Comparison of ENCODE assay signal across 21 mouse cellular contexts in the genomic region with DNA sequence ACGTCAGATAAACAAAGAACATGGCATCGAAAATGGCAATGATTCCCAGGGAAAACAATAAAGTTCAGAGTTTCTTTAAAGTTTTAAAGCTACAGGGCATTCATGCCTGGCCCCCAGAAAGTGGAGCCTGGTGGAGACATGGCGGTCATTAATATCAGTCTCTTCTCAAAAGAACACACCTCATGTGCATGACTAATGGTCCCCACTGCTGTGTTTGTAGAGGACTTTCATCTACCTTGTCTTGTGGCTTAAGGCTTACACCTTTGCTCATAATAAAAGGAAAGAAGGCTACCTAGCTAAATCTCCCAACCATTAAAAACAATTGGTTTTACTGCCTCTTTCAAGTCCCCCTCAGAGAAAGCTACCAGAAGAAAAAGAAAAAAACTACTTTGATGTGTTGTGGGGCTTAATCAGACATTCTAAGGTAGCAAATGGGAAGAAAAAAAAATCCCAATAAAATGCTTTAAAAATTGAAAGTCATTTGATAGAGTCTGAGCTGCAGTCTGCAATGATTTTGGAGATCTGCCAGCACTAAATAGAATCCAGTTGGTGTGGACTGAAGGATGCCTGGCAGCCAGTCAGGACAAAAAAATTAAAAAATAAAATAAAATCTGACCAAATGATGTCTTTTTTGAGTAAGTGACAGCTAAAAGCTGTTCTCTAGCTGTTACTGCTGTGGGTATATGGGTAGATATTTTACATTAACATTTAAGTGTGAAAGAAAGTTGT. TPM values are rescaled to one million over a fixed set of nuclear protein-coding genes. Genes with fewer than 3 reads are reported as not detected.
DNase-seq lines count a peak whose midpoint lies in the region; ATAC-seq and TF ChIP-seq lines count a peak whose summit lies in the region.
"Had no signal": no experiment of that assay in that cellular context is flagged by ENCODE, and none has a peak within 500 bp of the region (broad histone marks: within the 10 kb centered on the region; RNA-seq: fewer than 3 reads in every experiment).

No protein-coding gene starts in this region.

- peak; percentile 39 for DNase-seq in embryonic facial prominence, embryonic 11.5 days (ENCODE audit: low spot score)
- no peak for DNase-seq in embryonic facial prominence, embryonic 10.5 days (ENCODE audit: low spot score)
- DNase-seq in layer of hippocampus, adult 11-12 months (ENCODE audit: low spot score) = peak; percentile 17
- no peak for DNase-seq in layer of hippocampus, postnatal 36 days
- peak; percentile 44 for DNase-seq in midbrain, postnatal 0 days (ENCODE audit: low spot score)
- no peak for DNase-seq in thymus, postnatal 10 days (ENCODE audit: low spot score in 2 of 2)
- no peak for DNase-seq in frontal cortex, postnatal 36 days (ENCODE audit: low spot score in 2 of 2)
- DNase-seq: gastrocnemius, postnatal 36 days; kidney, postnatal 14 days; right cerebral cortex, postnatal 25 days had no signal

- no peaks in the 10 kb centered on the region for H3K27me3 ChIP-seq in embryonic facial prominence, embryonic 11.5 days (ENCODE audit: control insufficient read depth, insufficient read depth, low read length)
- H3K27me3 ChIP-seq in embryonic facial prominence, embryonic 10.5 days (replicated peaks; ENCODE audit: low read depth, poor library complexity, severe bottlenecking) = no peaks in the 10 kb centered on the region
- H3K27me3 ChIP-seq in midbrain, postnatal 0 days (ENCODE audit: insufficient read depth, low read length) = no peaks in the 10 kb centered on the region
- no peaks in the 10 kb centered on the region for H3K27me3 ChIP-seq in midbrain, embryonic 13.5 days
- H3K27me3 ChIP-seq: embryonic facial prominence, embryonic 15.5 days; heart, embryonic 13.5 days; hindbrain, embryonic 12.5 days; neural tube, embryonic 12.5 days had no signal

- H3K4me1 ChIP-seq in embryonic facial prominence, embryonic 11.5 days (ENCODE audit: control insufficient read depth, insufficient read depth, low read length) = no peaks in the 10 kb centered on the region
- no peaks in the 10 kb centered on the region; the same call in 1 of the 2 replicates for H3K4me1 ChIP-seq in embryonic facial prominence, embryonic 10.5 days
- no peaks in the 10 kb centered on the region for H3K4me1 ChIP-seq in midbrain, postnatal 0 days (ENCODE audit: insufficient read depth, low read length)
- H3K4me1 ChIP-seq in midbrain, embryonic 13.5 days (replicated peaks) = no peaks in the 10 kb centered on the region
- H3K4me1 ChIP-seq: embryonic facial prominence, embryonic 15.5 days; hindbrain, embryonic 12.5 days; neural tube, embryonic 12.5 days had no signal

- H3K27ac ChIP-seq in embryonic facial prominence, embryonic 11.5 days (replicated peaks; ENCODE audit: low read depth, low read length) = no peak overlapping the region
- no peak overlapping the region for H3K27ac ChIP-seq in embryonic facial prominence, embryonic 10.5 days (replicated peaks)
- H3K27ac ChIP-seq in midbrain, postnatal 0 days (ENCODE audit: low read depth, low read length) = no peak overlapping the region
- no peak overlapping the region for H3K27ac ChIP-seq in midbrain, embryonic 13.5 days
- H3K27ac ChIP-seq: embryonic facial prominence, embryonic 15.5 days; heart, embryonic 13.5 days; hindbrain, embryonic 12.5 days; neural tube, embryonic 12.5 days had no signal

- H3K4me3 ChIP-seq in embryonic facial prominence, embryonic 11.5 days (ENCODE audit: low read depth, low read length) = no peak overlapping the region
- no peak overlapping the region for H3K4me3 ChIP-seq in embryonic facial prominence, embryonic 10.5 days
- H3K4me3 ChIP-seq in midbrain, postnatal 0 days (ENCODE audit: low read depth, low read length) = no peak overlapping the region
- H3K4me3 ChIP-seq in midbrain, embryonic 13.5 days (replicated peaks) = no peak overlapping the region
- H3K4me3 ChIP-seq: embryonic facial prominence, embryonic 15.5 days; heart, embryonic 13.5 days; hindbrain, embryonic 12.5 days; neural tube, embryonic 12.5 days had no signal

- H3K36me3 ChIP-seq in embryonic facial prominence, embryonic 11.5 days (replicated peaks; ENCODE audit: control insufficient read depth, insufficient read depth, low read depth, low read length) = no peaks in the 10 kb centered on the region
- no peaks in the 10 kb centered on the region for H3K36me3 ChIP-seq in embryonic facial prominence, embryonic 10.5 days (replicated peaks)
- H3K36me3 ChIP-seq in midbrain, postnatal 0 days (ENCODE audit: insufficient read depth, low read length) = no peaks in the 10 kb centered on the region
- H3K36me3 ChIP-seq in midbrain, embryonic 13.5 days = no peaks in the 10 kb centered on the region
- H3K36me3 ChIP-seq: embryonic facial prominence, embryonic 15.5 days; heart, embryonic 13.5 days; hindbrain, embryonic 12.5 days; neural tube, embryonic 12.5 days had no signal

- no peak overlapping the region for H3K4me2 ChIP-seq in embryonic facial prominence, embryonic 11.5 days (ENCODE audit: low read depth, low read length)
- no peak overlapping the region for H3K4me2 ChIP-seq in midbrain, postnatal 0 days (ENCODE audit: low read depth, low read length, poor library complexity, severe bottlenecking)
- no peak overlapping the region for H3K4me2 ChIP-seq in midbrain, embryonic 13.5 days (replicated peaks)
- H3K4me2 ChIP-seq: embryonic facial prominence, embryonic 15.5 days; heart, embryonic 13.5 days; hindbrain, embryonic 12.5 days; neural tube, embryonic 12.5 days had no signal

- no peak for TF ChIP-seq CTCF in midbrain, postnatal 0 days (IDR thresholded peaks at IDR 0.05)

- 84% methylated on average over 3 of the region's 3 CpGs for WGBS in embryonic facial prominence, embryonic 11.5 days
- 87% methylated on average over 3 of the region's 3 CpGs for WGBS in embryonic facial prominence, embryonic 10.5 days
- WGBS in midbrain, postnatal 0 days = 81% methylated on average over 3 of the region's 3 CpGs
- WGBS in midbrain, embryonic 13.5 days = 83% methylated on average over 3 of the region's 3 CpGs

- no peak for ATAC-seq in embryonic facial prominence, embryonic 11.5 days (replicated peaks; ENCODE audit: insufficient number of reproducible peaks, low FRiP score, low TSS enrichment, low read depth)
- ATAC-seq in midbrain, postnatal 0 days (ENCODE audit: low FRiP score) = no peak
- ATAC-seq in midbrain, embryonic 13.5 days = no peak
- ATAC-seq: activated CD4-positive, CD25-positive, alpha-beta regulatory T cell, adult 4 months; intestine, postnatal 0 days had no signal

- no peak overlapping the region for H3K9ac ChIP-seq in embryonic facial prominence, embryonic 11.5 days (replicated peaks; ENCODE audit: low read length)
- H3K9ac ChIP-seq in midbrain, postnatal 0 days (replicated peaks; ENCODE audit: low read length, poor library complexity, severe bottlenecking) = no peak overlapping the region
- no peak overlapping the region for H3K9ac ChIP-seq in midbrain, embryonic 13.5 days (replicated peaks)
- H3K9ac ChIP-seq: embryonic facial prominence, embryonic 15.5 days; heart, embryonic 13.5 days; hindbrain, embryonic 12.5 days; neural tube, embryonic 12.5 days had no signal

- H3K9me3 ChIP-seq in embryonic facial prominence, embryonic 11.5 days (replicated peaks; ENCODE audit: control insufficient read depth, low read length) = no peaks in the 10 kb centered on the region
- no peaks in the 10 kb centered on the region for H3K9me3 ChIP-seq in embryonic facial prominence, embryonic 10.5 days
- no peaks in the 10 kb centered on the region for H3K9me3 ChIP-seq in midbrain, postnatal 0 days (ENCODE audit: low read length)
- no peaks in the 10 kb centered on the region for H3K9me3 ChIP-seq in midbrain, embryonic 13.5 days
- H3K9me3 ChIP-seq: embryonic facial prominence, embryonic 15.5 days; heart, embryonic 13.5 days; hindbrain, embryonic 12.5 days; neural tube, embryonic 12.5 days had no signal

RNA-seq across cellular contexts. Expression of gene Atp6v1g3, which starts 9.0 kb away (rescaled TPM):
- 0.11 TPM in 1 of 2 replicates, not detected in the other for polyA plus RNA-seq in embryonic facial prominence, embryonic 11.5 days (2014; fragmentation: Nextera tagmentation; extraction: Ambion mirVana)
- not detected in 2 replicates for polyA plus RNA-seq in embryonic facial prominence, embryonic 10.5 days (2016; fragmentation: Nextera tagmentation; extraction: Ambion mirVana)
- not detected for total RNA-seq in layer of hippocampus, postnatal 36 days (2021)
- not detected in 2 replicates for total RNA-seq in midbrain, postnatal 0 days (2014; rRNA removed)
- not detected in 2 replicates for polyA plus RNA-seq in midbrain, postnatal 0 days (2015; fragmentation: Nextera tagmentation; extraction: Ambion mirVana)
- polyA plus RNA-seq in midbrain, embryonic 13.5 days (2015; fragmentation: Nextera tagmentation; extraction: Ambion mirVana) = not detected in 2 replicates
- total RNA-seq: common myeloid progenitor, adult 5-6 weeks; gastrocnemius, postnatal 36 days; left cerebral cortex, adult 8-10 months; liver, adult 2 months had no signal
- polyA plus RNA-seq: heart, embryonic 13.5 days; hindbrain, embryonic 12.5 days; intestine, postnatal 0 days; liver, adult 2 months; neural tube, embryonic 12.5 days; testis, adult 2 months had no signal

Comparison
In these comparisons a context has a peak if more than half of its experiments do, and no peak if none do; other contexts are left out.
1. DNase-seq: peak in embryonic facial prominence, embryonic 11.5 days (single experiment), layer of hippocampus, adult 11-12 months (single experiment) and midbrain, postnatal 0 days (single experiment); none in embryonic facial prominence, embryonic 10.5 days (single experiment), layer of hippocampus, postnatal 36 days (0 of 2), thymus, postnatal 10 days (0 of 2) and frontal cortex, postnatal 36 days (0 of 2).